Mouse (Mus musculus) liver, embryonic 14.5 days (tissue): ENCODE measurements around the gene Ccl11.

Source experiments
- CTCF ChIP-seq: IDR thresholded peaks from 2 replicates; pipeline ENCODE4 v1.5.1; 2016; ENCODE audit warnings: antibody characterized with exemption, low read depth, control low read depth
- EP300 ChIP-seq: IDR thresholded peaks from 2 replicates; pipeline ENCODE4 v1.6.1; 2016; ENCODE audit warnings: antibody characterized with exemption, low read depth

- no peak for TF ChIP-seq CTCF
- TF ChIP-seq EP300, result no peak
Observed at GRCm38 (mm10) chr11:82023769-82024168, 33.9 kb upstream of the Ccl11 start.
